Mouse (Mus musculus) hindbrain, embryonic 16.5 days (tissue): ENCODE measurements at regions not wholly inside any gene's neighbourhood (a gene's known extent, or its start where the extent isn't known, plus 50 kb on each side); places are given as distances from the start of the nearest gene placed in this dataset.
"Not testable (repeated sequence)": the region's sequence is repeated elsewhere in the genome, so short reads cannot be mapped to it uniquely, and the experiment has no call there.

Experiments used
- ATAC-seq: fragments of 200-750 bp; cut with Nextera tagmentation; 2 replicates; pipeline ENCODE4 v1.8.0; 2017; ENCODE audit warnings: moderate TSS enrichment, moderate library complexity
- H3K27ac ChIP-seq: fragments of 300-500 bp; sonication (generic); 2 replicates; pipeline ENCODE4 v1.5.1; 2014; ENCODE audit warnings: low read depth, mild to moderate bottlenecking, control low read depth, low read length, moderate library complexity
- H3K27me3 ChIP-seq: fragments of 300-500 bp; sonication (generic); replicated peaks from 2 replicates; pipeline ENCODE4 v1.6.1; 2014; ENCODE audit warnings: low read length; ENCODE audit not compliant: control insufficient read depth, insufficient read depth
- H3K36me3 ChIP-seq: fragments of 300-500 bp; sonication (generic); 2 replicates; pipeline ENCODE4 v1.6.1; 2014; ENCODE audit warnings: mild to moderate bottlenecking, low read length, moderate library complexity, mixed read lengths; ENCODE audit not compliant: control insufficient read depth, insufficient read depth
- H3K4me1 ChIP-seq: fragments of 300-500 bp; sonication (generic); 2 replicates; pipeline ENCODE4 v1.6.1; 2014; ENCODE audit warnings: low read depth, low read length; ENCODE audit not compliant: control insufficient read depth, insufficient read depth
- H3K4me2 ChIP-seq: fragments of 300-500 bp; sonication (generic); 2 replicates; pipeline ENCODE4 v1.6.1; 2014; ENCODE audit warnings: mild to moderate bottlenecking, low read length, control low read depth, moderate library complexity
- H3K4me3 ChIP-seq: fragments of 300-500 bp; sonication (generic); 2 replicates; pipeline ENCODE4 v1.5.1; 2014; ENCODE audit warnings: mild to moderate bottlenecking, low read length, control low read depth, moderate library complexity
- H3K9ac ChIP-seq: fragments of 300-500 bp; sonication (generic); 2 replicates; pipeline ENCODE4 v1.6.1; 2014; ENCODE audit warnings: low read depth, mild to moderate bottlenecking, control low read depth, low read length, moderate library complexity
- H3K9me3 ChIP-seq: fragments of 300-500 bp; sonication (generic); 2 replicates; pipeline ENCODE4 v1.6.1; 2014; ENCODE audit warnings: mild to moderate bottlenecking, low read length, moderate library complexity; ENCODE audit not compliant: control insufficient read depth
- WGBS: fragments of 180-500 bp; shearing (Covaris S2); extraction: QIAGEN DNeasy Blood & Tissue Kit; methylation state at CpG from one replicate; pipeline ENCODE4 v1.1.7; 2014; 5-methylcytosine and 5-hydroxymethylcytosine counted together

GRCm38 (mm10) chr3:22308962-22309361, 232.5 kb downstream of the Tbl1xr1 start:
- Histone ChIP-seq H3K27ac (no peak overlapping the region), H3K9me3 (no peaks in the 10 kb centered on the region), H3K9ac (no peak overlapping the region), H3K4me3 (no peak overlapping the region), H3K4me1 (peaks cover 3% of the 10 kb centered on the region; the same call in 1 of the 2 replicates), H3K4me2 (no peak overlapping the region), H3K27me3 (no peaks in the 10 kb centered on the region), H3K36me3 (no peaks in the 10 kb centered on the region)
- WGBS: 10% methylated on average over 4 of the region's 4 CpGs
- peak; percentile 58; the same call in 1 of the 2 replicates for ATAC-seq

GRCm38 (mm10) chr3:22316466-22317185, 240.2 kb downstream of the Tbl1xr1 start:
- WGBS: 61% methylated on average over 10 of the region's 10 CpGs
- Histone ChIP-seq H3K27ac (no peak overlapping the region), H3K36me3 (no peaks in the 10 kb centered on the region), H3K9me3 (no peaks in the 10 kb centered on the region), H3K4me2 (no peak overlapping the region), H3K4me1 (no peaks in the 10 kb centered on the region), H3K9ac (no peak overlapping the region), H3K4me3 (no peak overlapping the region), H3K27me3 (no peaks in the 10 kb centered on the region)
- peak; percentile 89 for ATAC-seq

- ATAC-seq, H3K27me3 ChIP-seq: not testable (repeated sequence)
These were observed 244.0 kb downstream of the Tbl1xr1 start for GRCm38 (mm10) chr3:22320425-22320824.

GRCm38 (mm10) chr3:22331240-22331639, 254.8 kb downstream of the Tbl1xr1 start:
- ATAC-seq: no peak
- Histone ChIP-seq H3K4me1 (no peaks in the 10 kb centered on the region), H3K27ac (no peak overlapping the region), H3K9me3 (no peaks in the 10 kb centered on the region), H3K4me3 (no peak overlapping the region), H3K36me3 (no peaks in the 10 kb centered on the region), H3K9ac (no peak overlapping the region), H3K27me3 (no peaks in the 10 kb centered on the region), H3K4me2 (no peak overlapping the region)
- WGBS: 89% methylated on average over 1 of the region's 1 CpGs

More at GRCm38 (mm10) chr3:22320425-22320824, 244.0 kb downstream of the Tbl1xr1 start:
- not testable (repeated sequence) for H3K36me3 ChIP-seq, H3K4me3 ChIP-seq, H3K9me3 ChIP-seq, H3K27ac ChIP-seq, H3K4me2 ChIP-seq, H3K9ac ChIP-seq, H3K4me1 ChIP-seq
- WGBS: 97% methylated on average over 1 of the region's 1 CpGs
